Mouse (Mus musculus) ES-E14 (cell line): ENCODE data around the gene Gm42791.

Experiments used
- CHD2 ChIP-seq: IDR thresholded peaks from 2 replicates; pipeline ENCODE4 v1.6.1; 2014; ENCODE audit warnings: mild to moderate bottlenecking, low read depth, low read length, inconsistent platforms
- HCFC1 ChIP-seq: IDR thresholded peaks from 2 replicates; pipeline ENCODE4 v1.6.1; 2012; ENCODE audit warnings: low read length, inconsistent platforms, borderline replicate concordance; ENCODE audit not compliant: insufficient read depth
- MAFK ChIP-seq: IDR thresholded peaks from 2 replicates; pipeline ENCODE4 v1.6.1; 2014; ENCODE audit warnings: mild to moderate bottlenecking, low read depth, low read length, inconsistent platforms; ENCODE audit not compliant: insufficient read depth
- ZC3H11A ChIP-seq: IDR thresholded peaks from 2 replicates; pipeline ENCODE4 v1.6.1; 2012; ENCODE audit warnings: low read depth, mild to moderate bottlenecking, inconsistent platforms, low read length, borderline replicate concordance
- ZNF384 ChIP-seq: IDR thresholded peaks from 2 replicates; pipeline ENCODE4 v1.6.1; 2012; ENCODE audit warnings: low read depth, low read length, inconsistent platforms

DNA sequence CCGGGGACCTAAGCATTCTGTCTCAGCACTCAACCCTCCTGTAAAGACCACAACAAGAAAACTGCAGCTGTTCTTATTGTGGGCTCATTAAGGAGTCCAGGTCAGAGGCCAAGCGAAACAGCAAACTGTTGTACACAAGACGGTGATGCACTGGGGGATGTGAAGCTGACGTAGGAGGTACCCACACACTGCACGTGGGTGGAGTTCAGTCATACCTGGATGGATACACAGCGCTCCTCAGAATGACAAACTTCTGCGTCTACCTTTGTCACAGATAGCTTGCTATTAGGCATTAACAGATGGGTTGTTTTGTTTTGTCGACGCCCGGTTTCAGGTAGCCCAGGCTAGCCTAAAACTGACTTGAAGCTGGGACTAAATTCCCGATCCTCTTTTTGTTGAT, 2.3 kb downstream of the Gm42791 start:
- no peak for TF ChIP-seq MAFK
- TF ChIP-seq CHD2, result no peak
- TF ChIP-seq ZNF384, result no peak
- no peak for TF ChIP-seq ZC3H11A
- TF ChIP-seq HCFC1, result no peak
